In the genomic region with DNA sequence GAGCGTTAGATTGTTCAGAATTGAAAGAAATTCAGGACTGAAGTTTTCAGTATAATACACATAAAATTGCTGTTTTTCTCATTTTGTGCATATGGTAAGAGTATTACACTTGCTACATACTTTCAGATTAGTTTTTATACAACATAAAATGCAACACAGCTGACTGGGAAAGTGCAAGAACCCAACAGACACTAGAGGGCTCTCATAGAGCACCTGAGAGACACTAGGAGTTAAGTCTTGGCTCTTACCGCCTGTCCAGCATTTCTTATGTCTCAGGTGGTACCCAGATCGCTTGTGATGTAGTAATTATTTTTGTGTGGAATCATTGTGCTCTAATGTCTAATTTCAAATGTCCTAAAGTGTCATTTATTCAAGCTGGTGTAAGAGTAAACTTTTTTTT, we compare ENCODE assay signal across 9 mouse cellular contexts.
A peak's percentile ranks its signal among the peaks of the same experiment; 100 is the strongest.
DNase-seq lines count a peak whose midpoint lies in the region; ATAC-seq and TF ChIP-seq lines count a peak whose summit lies in the region.
"Had no signal": no experiment of that assay in that cellular context is flagged by ENCODE, and none has a peak within 500 bp of the region (broad histone marks: within the 10 kb centered on the region; RNA-seq: fewer than 3 reads in every experiment).

No protein-coding gene starts in this region.

- no peaks in the 10 kb centered on the region for H3K9me3 ChIP-seq in heart, postnatal 0 days (replicated peaks; ENCODE audit: control insufficient read depth, low read length)
- no peaks in the 10 kb centered on the region for H3K9me3 ChIP-seq in heart, embryonic 12.5 days (replicated peaks)
- no peaks in the 10 kb centered on the region for H3K9me3 ChIP-seq in midbrain, embryonic 14.5 days (ENCODE audit: control insufficient read depth, low read length)
- H3K9me3 ChIP-seq in midbrain, embryonic 13.5 days = no peaks in the 10 kb centered on the region
- H3K9me3 ChIP-seq in forebrain, embryonic 15.5 days = no peaks in the 10 kb centered on the region
- H3K9me3 ChIP-seq: embryonic facial prominence, embryonic 15.5 days had no signal

- peak; percentile 68 for TF ChIP-seq CTCF in heart, postnatal 0 days (IDR thresholded peaks at IDR 0.05; ENCODE audit: low read depth)

- no peak overlapping the region for H3K27ac ChIP-seq in heart, postnatal 0 days (ENCODE audit: low read depth)
- H3K27ac ChIP-seq in heart, embryonic 12.5 days (ENCODE audit: poor library complexity, severe bottlenecking) = no peak overlapping the region
- H3K27ac ChIP-seq in midbrain, embryonic 14.5 days (replicated peaks; ENCODE audit: low read depth, low read length) = no peak overlapping the region
- no peak overlapping the region for H3K27ac ChIP-seq in midbrain, embryonic 13.5 days
- H3K27ac ChIP-seq in forebrain, embryonic 15.5 days (replicated peaks) = no peak overlapping the region
- H3K27ac ChIP-seq: embryonic facial prominence, embryonic 15.5 days had no signal

- no peaks in the 10 kb centered on the region for H3K27me3 ChIP-seq in heart, postnatal 0 days (ENCODE audit: control insufficient read depth, insufficient read depth, low read length)
- H3K27me3 ChIP-seq in heart, embryonic 12.5 days (replicated peaks) = no peaks in the 10 kb centered on the region
- no peaks in the 10 kb centered on the region for H3K27me3 ChIP-seq in midbrain, embryonic 14.5 days (ENCODE audit: control insufficient read depth, insufficient read depth, low read length)
- no peaks in the 10 kb centered on the region for H3K27me3 ChIP-seq in midbrain, embryonic 13.5 days
- no peaks in the 10 kb centered on the region for H3K27me3 ChIP-seq in forebrain, embryonic 15.5 days
- H3K27me3 ChIP-seq: embryonic facial prominence, embryonic 15.5 days had no signal

- no peak for TF ChIP-seq EP300 in heart, postnatal 0 days (IDR thresholded peaks at IDR 0.05; ENCODE audit: low read depth)

- H3K4me2 ChIP-seq in heart, postnatal 0 days (ENCODE audit: low read depth, low read length) = no peak overlapping the region
- no peak overlapping the region for H3K4me2 ChIP-seq in heart, embryonic 12.5 days
- no peak overlapping the region for H3K4me2 ChIP-seq in midbrain, embryonic 14.5 days (ENCODE audit: low read length)
- no peak overlapping the region for H3K4me2 ChIP-seq in midbrain, embryonic 13.5 days (replicated peaks)
- H3K4me2 ChIP-seq in forebrain, embryonic 15.5 days (replicated peaks) = no peak overlapping the region
- H3K4me2 ChIP-seq: embryonic facial prominence, embryonic 15.5 days had no signal

- 55% methylated on average over 3 of the region's 3 CpGs for WGBS in heart, postnatal 0 days
- 63% methylated on average over 3 of the region's 3 CpGs for WGBS in heart, embryonic 12.5 days
- 64% methylated on average over 3 of the region's 3 CpGs for WGBS in midbrain, embryonic 14.5 days
- 69% methylated on average over 3 of the region's 3 CpGs for WGBS in midbrain, embryonic 13.5 days
- WGBS in forebrain, embryonic 15.5 days = 70% methylated on average over 3 of the region's 3 CpGs

- no peak overlapping the region for H3K4me3 ChIP-seq in heart, postnatal 0 days (ENCODE audit: low read depth, low read length)
- no peak overlapping the region for H3K4me3 ChIP-seq in heart, embryonic 12.5 days
- no peak overlapping the region for H3K4me3 ChIP-seq in midbrain, embryonic 14.5 days (replicated peaks; ENCODE audit: low read depth, low read length)
- H3K4me3 ChIP-seq in midbrain, embryonic 13.5 days (replicated peaks) = no peak overlapping the region
- no peak overlapping the region for H3K4me3 ChIP-seq in forebrain, embryonic 15.5 days
- H3K4me3 ChIP-seq: embryonic facial prominence, embryonic 15.5 days had no signal

- ATAC-seq in heart, postnatal 0 days (ENCODE audit: insufficient read depth, low read depth) = no peak
- no peak for ATAC-seq in heart, embryonic 12.5 days (ENCODE audit: insufficient number of reproducible peaks, low FRiP score)
- ATAC-seq in midbrain, embryonic 14.5 days (ENCODE audit: low FRiP score, low TSS enrichment) = no peak
- ATAC-seq in midbrain, embryonic 13.5 days = no peak
- ATAC-seq in forebrain, embryonic 15.5 days (replicated peaks) = no peak

- H3K4me1 ChIP-seq in heart, postnatal 0 days (ENCODE audit: control insufficient read depth, insufficient read depth) = no peaks in the 10 kb centered on the region
- H3K4me1 ChIP-seq in heart, embryonic 12.5 days (replicated peaks) = peaks cover 13% of the 10 kb centered on the region
- no peaks in the 10 kb centered on the region for H3K4me1 ChIP-seq in midbrain, embryonic 14.5 days (ENCODE audit: control insufficient read depth, insufficient read depth, low read length)
- peaks cover 4% of the 10 kb centered on the region; the same call in 1 of the 2 replicates for H3K4me1 ChIP-seq in midbrain, embryonic 13.5 days (replicated peaks)
- H3K4me1 ChIP-seq in forebrain, embryonic 15.5 days = no peaks in the 10 kb centered on the region
- H3K4me1 ChIP-seq: embryonic facial prominence, embryonic 15.5 days had no signal

- H3K9ac ChIP-seq in heart, postnatal 0 days (replicated peaks; ENCODE audit: low read depth, low read length) = no peak overlapping the region
- no peak overlapping the region for H3K9ac ChIP-seq in heart, embryonic 12.5 days
- H3K9ac ChIP-seq in midbrain, embryonic 14.5 days (replicated peaks; ENCODE audit: low read length) = no peak overlapping the region
- H3K9ac ChIP-seq in midbrain, embryonic 13.5 days (replicated peaks) = no peak overlapping the region
- no peak overlapping the region for H3K9ac ChIP-seq in forebrain, embryonic 15.5 days (replicated peaks)
- H3K9ac ChIP-seq: embryonic facial prominence, embryonic 15.5 days had no signal

- peak; percentile 79 for DNase-seq in heart, postnatal 0 days (ENCODE audit: low spot score)
- DNase-seq in midbrain, embryonic 14.5 days = peak; percentile 79
- peak; percentile 48 to 50 for DNase-seq in cerebellum, postnatal 10 days
- peak; percentile 15 for DNase-seq in skeletal muscle tissue, adult 2 months (ENCODE audit: low read depth, low spot score)
- no peak for DNase-seq in urinary bladder, adult 2 months (ENCODE audit: low spot score)

- H3K36me3 ChIP-seq in heart, postnatal 0 days (replicated peaks; ENCODE audit: control insufficient read depth, insufficient read depth, low read length) = peaks cover 36% of the 10 kb centered on the region
- H3K36me3 ChIP-seq in heart, embryonic 12.5 days = peaks cover 31% of the 10 kb centered on the region
- H3K36me3 ChIP-seq in midbrain, embryonic 14.5 days (ENCODE audit: control insufficient read depth, insufficient read depth, low read length) = peaks cover 42% of the 10 kb centered on the region
- peaks cover 42% of the 10 kb centered on the region for H3K36me3 ChIP-seq in midbrain, embryonic 13.5 days
- H3K36me3 ChIP-seq in forebrain, embryonic 15.5 days = peaks cover 44% of the 10 kb centered on the region
